ENCODE assay signal across 26 mouse cellular contexts in the genomic region with DNA sequence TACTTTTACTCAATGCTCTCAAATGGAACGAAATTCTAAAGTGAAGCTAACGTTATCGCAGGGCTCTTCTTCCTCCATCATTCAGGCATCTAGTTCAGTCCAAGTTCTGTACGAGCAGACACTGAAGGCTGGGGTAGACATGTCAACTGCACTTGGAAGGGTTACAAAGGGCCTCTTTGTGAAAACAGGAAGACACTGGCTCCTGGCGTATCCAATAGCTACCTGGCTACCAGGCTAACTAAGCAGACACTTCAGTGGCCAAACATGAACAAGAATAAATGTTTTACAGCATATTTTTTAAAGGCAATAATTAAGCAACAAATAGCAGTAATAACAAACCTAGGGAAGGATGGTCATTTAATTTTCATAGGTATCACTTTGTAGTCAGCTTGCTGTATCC.
"Had no signal": no experiment of that assay in that cellular context is flagged by ENCODE, and none has a peak within 500 bp of the region (broad histone marks: within the 10 kb centered on the region; RNA-seq: fewer than 3 reads in every experiment).

No protein-coding gene starts in this region.

- H3K4me1 ChIP-seq: heart, embryonic 10.5 days; heart, embryonic 12.5 days; heart, embryonic 13.5 days; heart, embryonic 15.5 days; hindbrain, embryonic 10.5 days; hindbrain, embryonic 12.5 days; hindbrain, embryonic 13.5 days; hindbrain, embryonic 15.5 days; intestine, embryonic 15.5 days; kidney, embryonic 15.5 days had no signal

- DNase-seq: heart, adult 2 months; heart, postnatal 10 days; heart, postnatal 14 days; heart, postnatal 4 days; kidney, adult 18-20 months; kidney, adult 8-10 months; kidney, postnatal 10 days; kidney, postnatal 14 days; kidney, postnatal 25 days; kidney, postnatal 36 days; layer of hippocampus, adult 9-11 months; layer of hippocampus, postnatal 36 days had no signal

- H3K27ac ChIP-seq: heart, adult 2 months; heart, embryonic 10.5 days; heart, embryonic 13.5 days; heart, embryonic 15.5 days; hindbrain, embryonic 10.5 days; hindbrain, embryonic 12.5 days; hindbrain, embryonic 13.5 days; hindbrain, embryonic 14.5 days; hindbrain, embryonic 15.5 days; hindbrain, postnatal 0 days; intestine, embryonic 15.5 days; layer of hippocampus, adult 2 months; left cerebral cortex, adult 2 months had no signal

- H3K36me3 ChIP-seq: heart, embryonic 10.5 days; heart, embryonic 12.5 days; heart, embryonic 13.5 days; heart, embryonic 15.5 days; hindbrain, embryonic 10.5 days; hindbrain, embryonic 12.5 days; hindbrain, embryonic 13.5 days; hindbrain, embryonic 15.5 days; intestine, embryonic 15.5 days; kidney, embryonic 15.5 days had no signal

- H3K27me3 ChIP-seq: heart, embryonic 12.5 days; heart, embryonic 13.5 days; heart, embryonic 15.5 days; hindbrain, embryonic 12.5 days; hindbrain, embryonic 13.5 days; hindbrain, embryonic 15.5 days; intestine, embryonic 15.5 days; kidney, embryonic 15.5 days had no signal

- H3K4me3 ChIP-seq: heart, adult 2 months; heart, embryonic 10.5 days; heart, embryonic 12.5 days; heart, embryonic 13.5 days; heart, embryonic 15.5 days; hindbrain, embryonic 10.5 days; hindbrain, embryonic 12.5 days; hindbrain, embryonic 13.5 days; hindbrain, embryonic 15.5 days; intestine, embryonic 15.5 days; kidney, embryonic 15.5 days; layer of hippocampus, adult 2 months; left cerebral cortex, adult 2 months had no signal
